Mouse (Mus musculus) limb, embryonic 14.5 days (tissue): Measurements from ENCODE around the gene Slc3a2. TPM values are rescaled to one million over a fixed set of nuclear protein-coding genes. Genes with fewer than 3 reads are reported as not detected.

Source experiments
- ATAC-seq: fragments of 200-750 bp; cut with Nextera tagmentation; 2 replicates; pipeline ENCODE4 v1.8.0; 2017; ENCODE audit warnings: low read depth, moderate number of reproducible peaks, moderate TSS enrichment; ENCODE audit not compliant: low FRiP score
- DNase-seq: peaks from one replicate; pipeline ENCODE4 v3.0.0-alpha.2; 2015; ENCODE audit warnings: low spot score
- H3K27ac ChIP-seq: fragments of 300-500 bp; sonication (generic); replicated peaks from 2 replicates; pipeline ENCODE4 v1.5.1; 2014; ENCODE audit warnings: low read depth, mild to moderate bottlenecking, low read length, moderate library complexity, mixed read lengths
- H3K27me3 ChIP-seq: fragments of 300-500 bp; sonication (generic); 2 replicates; pipeline ENCODE4 v1.6.1; 2014; ENCODE audit warnings: low read length, mixed read lengths; ENCODE audit not compliant: control insufficient read depth, insufficient read depth
- H3K36me3 ChIP-seq: fragments of 300-500 bp; sonication (generic); 2 replicates; pipeline ENCODE4 v1.6.1; 2014; ENCODE audit warnings: mild to moderate bottlenecking, low read length, moderate library complexity, mixed read lengths; ENCODE audit not compliant: control insufficient read depth, insufficient read depth
- H3K4me1 ChIP-seq: fragments of 300-500 bp; sonication (generic); 2 replicates; pipeline ENCODE4 v1.6.1; 2014; ENCODE audit warnings: antibody characterized with exemption, low read length, mixed read lengths; ENCODE audit not compliant: control insufficient read depth, insufficient read depth
- H3K4me2 ChIP-seq: fragments of 300-500 bp; sonication (generic); replicated peaks from 2 replicates; pipeline ENCODE4 v1.6.1; 2014; ENCODE audit warnings: low read depth, mild to moderate bottlenecking, low read length, moderate library complexity; ENCODE audit not compliant: severe bottlenecking
- H3K4me3 ChIP-seq: fragments of 300-500 bp; sonication (generic); replicated peaks from 2 replicates; pipeline ENCODE4 v1.5.1; 2014; ENCODE audit warnings: low read length
- H3K9ac ChIP-seq: fragments of 300-500 bp; sonication (generic); 2 replicates; pipeline ENCODE4 v1.6.1; 2014; ENCODE audit warnings: mild to moderate bottlenecking, low read depth, low read length, moderate library complexity; ENCODE audit not compliant: severe bottlenecking
- H3K9me3 ChIP-seq: fragments of 300-500 bp; sonication (generic); 2 replicates; pipeline ENCODE4 v1.6.1; 2016; ENCODE audit warnings: low read length; ENCODE audit not compliant: control insufficient read depth
- POLR2A ChIP-seq: fragments of 200-500 bp; IDR thresholded peaks from 2 replicates; pipeline ENCODE4 v1.8.0; 2012; ENCODE audit warnings: inconsistent platforms, mild to moderate bottlenecking, moderate library complexity, borderline replicate concordance; ENCODE audit not compliant: insufficient read depth, insufficient read length; ENCODE audit errors: extremely low read depth
- WGBS: fragments of 180-500 bp; shearing (Covaris S2); extraction: QIAGEN DNeasy Blood & Tissue Kit; methylation state at CpG from one replicate; pipeline ENCODE4 v1.1.7; 2014; 5-methylcytosine and 5-hydroxymethylcytosine counted together
- polyA plus RNA-seq, 2 experiments: library from polyadenylated mRNA; depleted of rRNA in 1 of 2; stranded (reverse) in 1 of 2; unstranded in 1 of 2; fragments of >200 nt; fragmentation: Nextera tagmentation in 1 of 2; extraction: Ambion mirVana in 1 of 2; gene quantifications; 2 replicates each; pipeline versions ENCODE4 v1.2.1 to v1.2.3; 2012 to 2014

Gene Slc3a2
- polyA plus RNA-seq, 2 experiments: 109 to 111 TPM

DNA sequence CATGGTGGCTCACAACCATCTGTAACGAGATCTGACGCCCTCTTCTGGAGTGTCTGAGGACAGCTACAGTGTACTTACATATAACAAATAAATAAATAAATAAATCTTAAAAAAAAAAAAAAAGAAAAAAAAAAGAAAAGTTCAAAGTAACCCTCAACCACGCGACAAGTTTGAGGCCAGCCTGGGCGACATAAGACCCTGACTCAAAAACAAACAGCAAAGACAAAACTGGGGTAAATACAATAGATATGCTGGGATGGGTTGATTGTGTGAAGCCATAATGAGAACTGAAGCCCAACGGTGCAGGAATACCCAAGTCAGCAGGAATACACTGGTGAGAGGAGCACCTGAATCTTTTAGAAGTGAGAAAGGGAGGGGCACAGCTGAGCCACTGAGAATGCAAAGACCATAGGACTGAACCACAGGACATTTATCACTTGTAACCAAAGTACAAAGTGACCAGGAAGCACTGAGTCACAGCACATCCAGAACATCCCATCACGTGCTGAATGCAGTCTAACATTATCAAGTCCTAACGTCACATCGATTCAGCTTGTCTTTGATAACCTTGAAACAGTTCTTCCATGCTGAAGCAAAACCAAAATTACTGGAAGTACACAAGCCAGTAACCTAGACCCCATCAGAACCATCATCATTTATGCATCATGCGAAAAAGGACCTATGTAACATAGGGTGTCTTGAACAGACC is 6.2 kb downstream of the Slc3a2 start:
- Histone ChIP-seq H3K4me1 (peaks cover 13% of the 10 kb centered on the region), H3K36me3 (peaks cover 6% of the 10 kb centered on the region; the same call in 1 of the 2 replicates), H3K27ac (no peak overlapping the region), H3K4me2 (no peak overlapping the region), H3K9ac (no peak overlapping the region), H3K4me3 (no peak overlapping the region), H3K9me3 (no peaks in the 10 kb centered on the region), H3K27me3 (no peaks in the 10 kb centered on the region)
- DNase-seq (no peak), ATAC-seq (no peak)
- no peak for TF ChIP-seq POLR2A
- 76% methylated on average over 8 of the region's 10 CpGs for WGBS

DNA sequence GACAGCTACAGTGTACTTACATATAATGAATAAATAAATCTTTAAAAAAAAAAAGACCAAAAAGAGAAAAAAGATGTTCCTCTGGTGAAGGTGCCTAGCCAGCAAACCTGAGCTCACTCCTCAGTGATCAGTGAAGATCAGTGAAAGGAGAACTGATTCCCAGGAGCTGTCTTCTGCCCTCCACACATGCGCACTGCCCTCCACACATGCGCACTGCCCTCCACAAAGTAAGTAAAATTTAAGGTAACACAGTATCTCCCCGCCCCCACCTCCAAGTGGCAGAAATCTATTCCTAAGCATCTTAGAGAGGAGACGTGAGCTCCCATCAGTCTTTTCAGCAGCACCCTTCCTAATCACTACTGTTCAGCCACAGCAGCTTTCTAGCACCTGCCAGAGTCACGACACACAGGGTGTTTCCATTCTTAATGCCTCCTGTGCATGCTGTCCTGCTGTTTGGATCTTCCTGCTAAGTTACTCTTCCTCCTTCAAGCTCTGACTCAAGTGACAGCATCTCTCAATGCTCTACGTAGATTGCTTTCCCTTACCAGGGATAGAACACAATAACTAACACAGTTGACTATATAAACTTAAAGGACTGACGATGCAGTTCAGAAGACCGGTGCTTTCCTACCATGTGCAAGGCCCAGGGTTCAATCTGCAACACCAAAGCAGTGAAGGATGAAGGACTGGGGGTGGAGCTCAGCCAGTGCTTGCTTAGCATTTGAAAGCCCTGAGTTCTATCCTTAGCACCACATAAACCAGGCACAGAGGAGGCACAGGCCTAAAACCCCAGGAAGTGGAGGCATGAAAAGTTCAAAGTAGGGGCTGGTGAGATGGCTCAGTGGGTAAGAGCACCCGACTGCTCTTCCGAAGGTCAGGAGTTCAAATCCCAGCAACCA is 7.1 kb downstream of the Slc3a2 start:
- Histone ChIP-seq H3K27me3 (no peaks in the 10 kb centered on the region), H3K9ac (no peak overlapping the region), H3K36me3 (peaks cover 13% of the 10 kb centered on the region), H3K9me3 (no peaks in the 10 kb centered on the region), H3K4me3 (no peak overlapping the region), H3K4me1 (peaks cover 19% of the 10 kb centered on the region), H3K4me2 (no peak overlapping the region), H3K27ac (no peak overlapping the region)
- no peak for TF ChIP-seq POLR2A
- ATAC-seq: no peak
- WGBS: 68% methylated on average over 10 of the region's 10 CpGs
- DNase-seq: no peak

DNA sequence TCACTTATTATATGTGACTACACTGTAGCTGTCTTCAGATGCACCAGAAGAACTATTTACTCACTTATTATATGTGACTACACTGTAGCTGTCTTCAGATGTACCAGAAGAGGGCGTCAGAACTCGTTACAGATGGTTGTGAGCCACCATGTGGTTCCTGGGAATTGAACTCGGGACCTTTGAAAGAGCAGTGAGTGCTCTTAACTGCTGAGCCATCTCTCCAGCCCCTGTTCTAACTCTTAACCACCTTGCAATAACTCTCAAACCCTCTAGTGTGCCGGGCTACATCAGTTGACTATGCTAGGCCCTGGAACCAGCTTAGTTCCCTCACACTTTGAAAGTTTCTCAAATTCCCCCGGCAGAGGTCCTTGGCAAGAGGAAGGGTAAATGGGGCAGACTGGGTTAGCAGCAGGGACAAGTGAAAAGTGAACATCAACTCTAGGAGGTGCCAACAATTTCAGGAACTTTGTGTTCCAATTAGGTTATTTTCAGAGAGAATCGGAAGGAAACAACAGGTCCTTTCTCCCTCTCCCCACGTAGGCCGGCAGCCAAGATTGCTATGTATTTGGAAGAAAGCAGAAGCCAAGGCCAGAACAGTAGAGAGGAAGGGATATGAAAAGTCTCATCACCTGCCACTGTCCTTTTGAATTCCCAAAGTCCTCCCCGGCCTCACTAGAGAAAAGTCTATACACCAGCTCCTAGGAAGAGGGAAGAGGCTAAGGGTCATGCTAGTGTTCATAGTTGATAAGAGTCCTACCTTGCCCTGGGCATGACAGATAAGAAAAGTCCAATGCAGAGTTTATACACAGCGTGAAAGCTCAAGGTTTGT is 8.3 kb downstream of the Slc3a2 start:
- no peak for TF ChIP-seq POLR2A
- Histone ChIP-seq H3K27me3 (no peaks in the 10 kb centered on the region), H3K4me1 (peaks cover 28% of the 10 kb centered on the region), H3K9ac (no peak overlapping the region), H3K27ac (no peak overlapping the region), H3K4me3 (no peak overlapping the region), H3K9me3 (no peaks in the 10 kb centered on the region), H3K36me3 (peaks cover 25% of the 10 kb centered on the region), H3K4me2 (no peak overlapping the region; the same call in 1 of the 2 replicates)
- DNase-seq: no peak
- 73% methylated on average over 10 of the region's 10 CpGs for WGBS
- ATAC-seq: no peak

DNA sequence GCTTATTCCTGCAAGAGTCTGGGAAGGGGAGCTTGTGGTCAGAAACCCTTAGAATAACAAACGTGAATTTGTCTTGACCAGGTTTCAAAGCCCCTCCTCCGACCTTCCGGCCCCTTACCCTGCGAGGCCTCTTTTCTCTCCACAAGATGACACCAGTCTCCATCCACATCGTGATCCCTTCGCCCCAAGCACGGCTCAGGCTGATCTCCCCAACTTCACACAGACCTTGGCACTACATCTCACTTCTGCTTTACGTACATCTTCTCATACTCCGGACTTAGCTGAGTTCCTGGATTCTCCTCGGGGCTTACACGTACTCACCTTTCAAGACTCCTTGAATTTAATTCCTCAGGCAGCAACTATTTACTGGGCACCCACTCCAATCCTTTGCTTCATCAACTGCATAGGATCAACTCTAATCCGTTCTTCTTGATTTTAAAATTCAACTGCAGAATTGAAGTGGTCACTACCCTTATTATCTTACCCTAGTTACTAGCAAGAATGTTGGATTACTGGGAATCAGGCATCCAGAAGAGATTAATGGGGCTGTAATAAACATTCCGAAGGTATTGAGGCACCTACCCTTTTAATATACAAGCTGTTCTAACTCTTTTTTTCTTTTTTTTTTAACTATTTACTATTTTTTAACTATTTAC is 9.0 kb downstream of the Slc3a2 start:
- peak overlapping the region; percentile 68 for H3K4me2 ChIP-seq
- peaks cover 32% of the 10 kb centered on the region for H3K36me3 ChIP-seq
- H3K9me3 ChIP-seq: no peaks in the 10 kb centered on the region
- 4% methylated on average over 13 of the region's 13 CpGs for WGBS
- ATAC-seq (0 out of 2 replicates have a peak, but pooled peaks have one; percentile 6), DNase-seq (no peak)
- peak overlapping the region; percentile 91 for H3K9ac ChIP-seq
- H3K27ac ChIP-seq: peak overlapping the region; percentile 90
- peaks cover 28% of the 10 kb centered on the region for H3K4me1 ChIP-seq
- H3K4me3 ChIP-seq: peak overlapping the region; percentile 90
- TF ChIP-seq POLR2A: no peak
- H3K27me3 ChIP-seq: no peaks in the 10 kb centered on the region
